Mouse (Mus musculus) intestine, embryonic 16.5 days (tissue): ENCODE measurements at regions not wholly inside any gene's neighbourhood (a gene's known extent, or its start where the extent isn't known, plus 50 kb on each side); places are given as distances from the start of the nearest gene placed in this dataset.

Experiments
- ATAC-seq: fragments of 200-750 bp; cut with Nextera tagmentation; 2 replicates; pipeline ENCODE4 v1.8.0; 2017; ENCODE audit warnings: moderate TSS enrichment, moderate library complexity
- H3K27ac ChIP-seq: fragments of 300-500 bp; sonication (generic); 2 replicates; pipeline ENCODE4 v1.5.1; 2014; ENCODE audit warnings: mild to moderate bottlenecking, low read length
- H3K27me3 ChIP-seq: fragments of 300-500 bp; sonication (generic); replicated peaks from 2 replicates; pipeline ENCODE4 v1.6.1; 2014; ENCODE audit warnings: low read length, control low read depth, mixed read lengths; ENCODE audit not compliant: control insufficient read depth, insufficient read depth
- H3K36me3 ChIP-seq: fragments of 300-500 bp; sonication (generic); 2 replicates; pipeline ENCODE4 v1.6.1; 2014; ENCODE audit warnings: low read length, control low read depth; ENCODE audit not compliant: control insufficient read depth, insufficient read depth
- H3K4me1 ChIP-seq: fragments of 300-500 bp; sonication (generic); 2 replicates; pipeline ENCODE4 v1.6.1; 2014; ENCODE audit warnings: low read length, control low read depth, mixed read lengths; ENCODE audit not compliant: control insufficient read depth, insufficient read depth
- H3K4me2 ChIP-seq: fragments of 300-500 bp; sonication (generic); 2 replicates; pipeline ENCODE4 v1.6.1; 2014; ENCODE audit warnings: low read depth, low read length, control low read depth
- H3K4me3 ChIP-seq: fragments of 300-500 bp; sonication (generic); 2 replicates; pipeline ENCODE4 v1.5.1; 2014; ENCODE audit warnings: mild to moderate bottlenecking, low read length
- H3K9ac ChIP-seq: fragments of 300-500 bp; sonication (generic); 2 replicates; pipeline ENCODE4 v1.6.1; 2014; ENCODE audit warnings: low read depth, low read length
- H3K9me3 ChIP-seq: fragments of 300-500 bp; sonication (generic); 2 replicates; pipeline ENCODE4 v1.6.1; 2016; ENCODE audit warnings: low read length, control low read depth; ENCODE audit not compliant: control insufficient read depth
- WGBS: fragments of 180-500 bp; shearing (Covaris S2); extraction: QIAGEN DNeasy Blood & Tissue Kit; methylation state at CpG from one replicate; pipeline ENCODE4 v1.1.7; 2014; 5-methylcytosine and 5-hydroxymethylcytosine counted together

- peak overlapping the region; percentile 86 for H3K27ac ChIP-seq
- H3K4me1 ChIP-seq = peaks cover 8% of the 10 kb centered on the region; the same call in 1 of the 2 replicates
- H3K9ac ChIP-seq = no peak overlapping the region; the same call in 1 of the 2 replicates
- no peaks in the 10 kb centered on the region for H3K27me3 ChIP-seq
- peak; percentile 49; the same call in 1 of the 2 replicates for ATAC-seq
- H3K36me3 ChIP-seq = no peaks in the 10 kb centered on the region
- H3K9me3 ChIP-seq = no peaks in the 10 kb centered on the region
- peak overlapping the region; percentile 20 for H3K4me3 ChIP-seq
- H3K4me2 ChIP-seq = peak overlapping the region; percentile 37
- 60% methylated on average over 1 of the region's 1 CpGs for WGBS
Measured at GRCm38 (mm10) chr6:51320019-51320418, 112.5 kb upstream of the Nfe2l3 start.

DNA sequence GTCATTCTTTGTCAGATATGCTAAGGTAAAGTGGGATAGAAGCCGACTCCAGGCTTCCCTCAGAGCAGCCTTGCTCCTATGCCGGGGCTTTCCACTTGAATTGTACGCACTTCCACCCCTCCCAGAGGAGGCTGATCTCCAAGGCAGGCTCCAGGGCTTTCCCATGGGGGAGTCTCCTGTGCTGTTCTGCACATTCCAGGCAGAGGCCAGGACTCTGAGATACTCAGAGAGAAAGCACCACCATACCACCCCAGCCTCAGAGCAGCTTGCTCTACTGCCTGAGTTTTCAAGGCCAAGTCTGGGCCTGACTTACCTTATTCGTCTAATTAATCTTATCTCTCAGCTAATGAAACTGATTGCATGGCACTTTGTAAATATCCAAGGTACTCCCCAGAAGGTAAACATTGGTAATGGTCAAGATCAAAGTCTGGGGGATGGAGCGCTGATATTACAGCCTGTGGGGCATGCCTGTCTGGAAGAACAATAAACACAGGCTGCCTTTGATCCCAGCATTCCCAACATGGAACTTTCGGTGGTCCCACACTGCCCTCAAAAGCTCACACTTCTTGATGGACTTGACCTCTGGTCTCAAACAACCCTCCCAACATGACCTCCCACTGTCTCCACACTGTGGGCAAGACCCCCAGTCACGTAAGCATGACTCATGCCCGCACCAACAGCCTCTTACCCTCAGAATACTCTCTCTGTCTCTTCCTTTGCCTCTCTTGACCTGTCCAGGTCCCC lies 111.6 kb upstream of the Nfe2l3 start:
- Histone ChIP-seq H3K4me3 (peak overlapping the region; percentile 20), H3K9me3 (no peaks in the 10 kb centered on the region), H3K4me2 (peak overlapping the region; percentile 37), H3K9ac (peak overlapping the region; percentile 55; the same call in 1 of the 2 replicates), H3K27me3 (no peaks in the 10 kb centered on the region), H3K27ac (peak overlapping the region; percentile 86), H3K4me1 (peaks cover 9% of the 10 kb centered on the region; the same call in 1 of the 2 replicates), H3K36me3 (no peaks in the 10 kb centered on the region)
- ATAC-seq = peak; percentile 91
- WGBS = 35% methylated on average over 8 of the region's 8 CpGs

- Histone ChIP-seq H3K4me1 (0 out of 2 replicates have a peak, but pooled peaks cover 2% of the 10 kb centered on the region), H3K36me3 (no peaks in the 10 kb centered on the region), H3K27me3 (no peaks in the 10 kb centered on the region), H3K4me3 (no peak overlapping the region), H3K9ac (no peak overlapping the region), H3K27ac (no peak overlapping the region), H3K4me2 (no peak overlapping the region), H3K9me3 (no peaks in the 10 kb centered on the region)
- WGBS = 85% methylated on average over 2 of the region's 2 CpGs
- peak; percentile 83 for ATAC-seq
Measured at GRCm38 (mm10) chr6:51326103-51326829, 106.2 kb upstream of the Nfe2l3 start.

GRCm38 (mm10) chr6:51329070-51329995 lies 103.1 kb upstream of the Nfe2l3 start:
- Histone ChIP-seq H3K9me3 (no peaks in the 10 kb centered on the region), H3K4me3 (no peak overlapping the region), H3K27ac (no peak overlapping the region), H3K27me3 (no peaks in the 10 kb centered on the region), H3K4me2 (no peak overlapping the region), H3K4me1 (0 out of 2 replicates have a peak, but pooled peaks cover 6% of the 10 kb centered on the region), H3K36me3 (no peaks in the 10 kb centered on the region), H3K9ac (no peak overlapping the region)
- no peak for ATAC-seq
- 86% methylated on average over 13 of the region's 13 CpGs for WGBS

- no peak for ATAC-seq
Measured at GRCm38 (mm10) chr6:51330069-51330706, 102.3 kb upstream of the Nfe2l3 start.

GRCm38 (mm10) chr6:51332841-51333240 lies 99.6 kb upstream of the Nfe2l3 start:
- H3K9me3 ChIP-seq = no peaks in the 10 kb centered on the region
- no peaks in the 10 kb centered on the region for H3K36me3 ChIP-seq
- H3K4me2 ChIP-seq = no peak overlapping the region
- H3K27me3 ChIP-seq = no peaks in the 10 kb centered on the region
- H3K9ac ChIP-seq = no peak overlapping the region
- no peak overlapping the region for H3K4me3 ChIP-seq
- H3K4me1 ChIP-seq = peaks cover 12% of the 10 kb centered on the region; the same call in 1 of the 2 replicates
- H3K27ac ChIP-seq = peak overlapping the region; percentile 62
- ATAC-seq = no peak
- 51% methylated on average over 11 of the region's 11 CpGs for WGBS

More at GRCm38 (mm10) chr6:51330069-51330706, 102.3 kb upstream of the Nfe2l3 start:
- Histone ChIP-seq H3K4me2 (no peak overlapping the region), H3K27ac (no peak overlapping the region), H3K4me1 (peaks cover 5% of the 10 kb centered on the region; the same call in 1 of the 2 replicates), H3K36me3 (no peaks in the 10 kb centered on the region), H3K4me3 (no peak overlapping the region), H3K9me3 (no peaks in the 10 kb centered on the region), H3K27me3 (no peaks in the 10 kb centered on the region), H3K9ac (no peak overlapping the region)
- WGBS = 54% methylated on average over 5 of the region's 5 CpGs

GRCm38 (mm10) chr6:51333722-51334360 lies 98.6 kb upstream of the Nfe2l3 start:
- Histone ChIP-seq H3K36me3 (no peaks in the 10 kb centered on the region), H3K27ac (peak overlapping the region; percentile 62), H3K27me3 (no peaks in the 10 kb centered on the region)

GRCm38 (mm10) chr6:51335314-51335713 lies 97.2 kb upstream of the Nfe2l3 start:
- 0 out of 2 replicates have a peak, but pooled peaks have one; percentile 46 for ATAC-seq
- Histone ChIP-seq H3K27me3 (no peaks in the 10 kb centered on the region), H3K9ac (no peak overlapping the region), H3K4me1 (peaks cover 12% of the 10 kb centered on the region; the same call in 1 of the 2 replicates), H3K9me3 (no peaks in the 10 kb centered on the region), H3K4me3 (no peak overlapping the region), H3K36me3 (no peaks in the 10 kb centered on the region), H3K27ac (0 out of 2 replicates have a peak overlapping the region, but pooled peaks have one; percentile 1), H3K4me2 (no peak overlapping the region)
- WGBS = 83% methylated on average over 5 of the region's 5 CpGs

More at GRCm38 (mm10) chr6:51333722-51334360, 98.6 kb upstream of the Nfe2l3 start:
- Histone ChIP-seq H3K4me2 (no peak overlapping the region; the same call in 1 of the 2 replicates), H3K4me1 (peaks cover 12% of the 10 kb centered on the region; the same call in 1 of the 2 replicates), H3K9ac (no peak overlapping the region), H3K9me3 (no peaks in the 10 kb centered on the region), H3K4me3 (no peak overlapping the region)
- WGBS = 52% methylated on average over 7 of the region's 7 CpGs
- peak; percentile 64 for ATAC-seq
